Mouse (Mus musculus): ENCODE results near the gene Fbxo34. TPM values are rescaled to one million over a fixed set of nuclear protein-coding genes. Genes with fewer than 3 reads are reported as not detected.
A peak's percentile ranks its signal among the peaks of the same experiment; 100 is the strongest.
"Not testable (repeated sequence)": the region's sequence is repeated elsewhere in the genome, so short reads cannot be mapped to it uniquely, and the experiment has no call there.

Fbxo34 gene
- polyA plus RNA-seq, 1 experiment = 30.8 TPM

GRCm38 (mm10) chr14:47525374-47525773, 75.2 kb downstream of the Fbxo34 start:
- no peak for DNase-seq
- Histone ChIP-seq H3K4me3 (replicated peaks; ENCODE audit: insufficient read depth, low read depth, low read length) (no peak overlapping the region), H3K27ac (ENCODE audit: insufficient read depth, low read length) (no peak overlapping the region), H3K27me3 (ENCODE audit: control insufficient read depth, insufficient read depth, low read length) (no peaks in the 10 kb centered on the region), H3K4me1 (ENCODE audit: control insufficient read depth, insufficient read depth, low read length) (peaks cover 3% of the 10 kb centered on the region; the same call in 1 of the 2 replicates)
- no peak for TF ChIP-seq POLR2A (IDR thresholded peaks at IDR 0.05; ENCODE audit: borderline replicate concordance, insufficient read depth, low read length)
- TF ChIP-seq CTCF (IDR thresholded peaks at IDR 0.05; ENCODE audit: borderline replicate concordance, insufficient read depth, low read depth, low read length) = no peak
- 81% methylated on average over 8 of the region's 8 CpGs for WGBS

- no peak for TF ChIP-seq CTCF (IDR thresholded peaks at IDR 0.05; ENCODE audit: borderline replicate concordance, insufficient read depth, low read depth, low read length)
- TF ChIP-seq POLR2A (IDR thresholded peaks at IDR 0.05; ENCODE audit: borderline replicate concordance, insufficient read depth, low read length) = no peak
- Histone ChIP-seq H3K4me1 (ENCODE audit: control insufficient read depth, insufficient read depth, low read length) (peaks cover 3% of the 10 kb centered on the region; the same call in 1 of the 2 replicates), H3K4me3 (replicated peaks; ENCODE audit: insufficient read depth, low read depth, low read length) (no peak overlapping the region), H3K27ac (ENCODE audit: insufficient read depth, low read length) (no peak overlapping the region), H3K27me3 (ENCODE audit: control insufficient read depth, insufficient read depth, low read length) (no peaks in the 10 kb centered on the region)
- WGBS = 60% methylated on average over 5 of the region's 5 CpGs
- DNase-seq = no peak
These were observed 75.6 kb downstream of the Fbxo34 start for GRCm38 (mm10) chr14:47525861-47526260.

- WGBS = 92% methylated on average over 2 of the region's 2 CpGs
- H3K27ac ChIP-seq (ENCODE audit: insufficient read depth, low read length) = no peak overlapping the region
- no peak for DNase-seq
These were observed 77.6 kb downstream of the Fbxo34 start for GRCm38 (mm10) chr14:47527833-47528232.

GRCm38 (mm10) chr14:47528293-47528692, 78.1 kb downstream of the Fbxo34 start:
- no peaks in the 10 kb centered on the region for H3K27me3 ChIP-seq (ENCODE audit: control insufficient read depth, insufficient read depth, low read length)
- WGBS = 68% methylated on average over 3 of the region's 3 CpGs
- no peak overlapping the region for H3K27ac ChIP-seq (ENCODE audit: insufficient read depth, low read length)
- no peak overlapping the region for H3K4me3 ChIP-seq (replicated peaks; ENCODE audit: insufficient read depth, low read depth, low read length)
- TF ChIP-seq POLR2A (IDR thresholded peaks at IDR 0.05; ENCODE audit: borderline replicate concordance, insufficient read depth, low read length) (no peak), CTCF (IDR thresholded peaks at IDR 0.05; ENCODE audit: borderline replicate concordance, insufficient read depth, low read depth, low read length) (no peak)
- H3K4me1 ChIP-seq (ENCODE audit: control insufficient read depth, insufficient read depth, low read length) = peaks cover 3% of the 10 kb centered on the region; the same call in 1 of the 2 replicates
- no peak for DNase-seq

More at GRCm38 (mm10) chr14:47527833-47528232, 77.6 kb downstream of the Fbxo34 start:
- TF ChIP-seq CTCF (IDR thresholded peaks at IDR 0.05; ENCODE audit: borderline replicate concordance, insufficient read depth, low read depth, low read length) (no peak), POLR2A (IDR thresholded peaks at IDR 0.05; ENCODE audit: borderline replicate concordance, insufficient read depth, low read length) (no peak)
- Histone ChIP-seq H3K4me3 (replicated peaks; ENCODE audit: insufficient read depth, low read depth, low read length) (no peak overlapping the region), H3K4me1 (ENCODE audit: control insufficient read depth, insufficient read depth, low read length) (peaks cover 3% of the 10 kb centered on the region; the same call in 1 of the 2 replicates), H3K27me3 (ENCODE audit: control insufficient read depth, insufficient read depth, low read length) (no peaks in the 10 kb centered on the region)

- Histone ChIP-seq H3K4me3 (replicated peaks; ENCODE audit: insufficient read depth, low read depth, low read length) (no peak overlapping the region), H3K4me1 (ENCODE audit: control insufficient read depth, insufficient read depth, low read length) (peaks cover 3% of the 10 kb centered on the region; the same call in 1 of the 2 replicates), H3K27me3 (ENCODE audit: control insufficient read depth, insufficient read depth, low read length) (no peaks in the 10 kb centered on the region), H3K27ac (ENCODE audit: insufficient read depth, low read length) (no peak overlapping the region)
- peak; percentile 56 to 77 for DNase-seq
- 29% methylated on average over 8 of the region's 8 CpGs for whole genome bisulfite sequencing
- TF ChIP-seq CTCF (IDR thresholded peaks at IDR 0.05; ENCODE audit: borderline replicate concordance, insufficient read depth, low read depth, low read length) (peak; percentile 68; the same call in 1 of the 2 replicates), POLR2A (IDR thresholded peaks at IDR 0.05; ENCODE audit: borderline replicate concordance, insufficient read depth, low read length) (no peak)
These were observed 78.8 kb downstream of the Fbxo34 start for GRCm38 (mm10) chr14:47529019-47529418.

- WGBS = 91% methylated on average over 12 of the region's 12 CpGs
- not testable (repeated sequence) for H3K4me3 ChIP-seq (replicated peaks; ENCODE audit: insufficient read depth, low read depth, low read length); H3K4me1 ChIP-seq (ENCODE audit: control insufficient read depth, insufficient read depth, low read length); H3K27ac ChIP-seq (ENCODE audit: insufficient read depth, low read length); DNase-seq; H3K27me3 ChIP-seq (ENCODE audit: control insufficient read depth, insufficient read depth, low read length)
These were observed 79.4 kb downstream of the Fbxo34 start for GRCm38 (mm10) chr14:47529592-47529991.

- 71% methylated on average over 1 of the region's 1 CpGs for WGBS
- H3K27me3 ChIP-seq (ENCODE audit: control insufficient read depth, insufficient read depth, low read length) = no peaks in the 10 kb centered on the region
- H3K27ac ChIP-seq (ENCODE audit: insufficient read depth, low read length) = no peak overlapping the region
- no peak for DNase-seq
- H3K4me1 ChIP-seq (ENCODE audit: control insufficient read depth, insufficient read depth, low read length) = no peaks in the 10 kb centered on the region
- TF ChIP-seq POLR2A (IDR thresholded peaks at IDR 0.05; ENCODE audit: borderline replicate concordance, insufficient read depth, low read length) (no peak), CTCF (IDR thresholded peaks at IDR 0.05; ENCODE audit: borderline replicate concordance, insufficient read depth, low read depth, low read length) (no peak)
- no peak overlapping the region for H3K4me3 ChIP-seq (replicated peaks; ENCODE audit: insufficient read depth, low read depth, low read length)
These were observed 82.3 kb downstream of the Fbxo34 start for GRCm38 (mm10) chr14:47532496-47532895.

GRCm38 (mm10) chr14:47533365-47534175, 83.3 kb downstream of the Fbxo34 start:
- Histone ChIP-seq H3K27ac (ENCODE audit: insufficient read depth, low read length) (no peak overlapping the region), H3K27me3 (ENCODE audit: control insufficient read depth, insufficient read depth, low read length) (no peaks in the 10 kb centered on the region), H3K4me1 (ENCODE audit: control insufficient read depth, insufficient read depth, low read length) (no peaks in the 10 kb centered on the region), H3K4me3 (replicated peaks; ENCODE audit: insufficient read depth, low read depth, low read length) (no peak overlapping the region)
- WGBS = 19% methylated on average over 11 of the region's 11 CpGs
- no peak for TF ChIP-seq POLR2A (IDR thresholded peaks at IDR 0.05; ENCODE audit: borderline replicate concordance, insufficient read depth, low read length)
- TF ChIP-seq CTCF (IDR thresholded peaks at IDR 0.05; ENCODE audit: borderline replicate concordance, insufficient read depth, low read depth, low read length) = peak; percentile 15; the same call in 1 of the 2 replicates
- peak in 1 of 2 experiments; percentile 33 for DNase-seq

Data from cerebellum, adult 2 months (tissue).